Mouse (Mus musculus): ENCODE measurements around the gene Lhx9.

The Lhx9 gene

GRCm38 (mm10) chr1:138839809-138840430, 8.5 kb downstream of the Lhx9 start:
- DNase-seq (ENCODE audit: low read depth, low spot score) = no peak

GRCm38 (mm10) chr1:138839291-138839690, 9.1 kb downstream of the Lhx9 start:
- DNase-seq (ENCODE audit: low read depth, low spot score) = no peak

DNA sequence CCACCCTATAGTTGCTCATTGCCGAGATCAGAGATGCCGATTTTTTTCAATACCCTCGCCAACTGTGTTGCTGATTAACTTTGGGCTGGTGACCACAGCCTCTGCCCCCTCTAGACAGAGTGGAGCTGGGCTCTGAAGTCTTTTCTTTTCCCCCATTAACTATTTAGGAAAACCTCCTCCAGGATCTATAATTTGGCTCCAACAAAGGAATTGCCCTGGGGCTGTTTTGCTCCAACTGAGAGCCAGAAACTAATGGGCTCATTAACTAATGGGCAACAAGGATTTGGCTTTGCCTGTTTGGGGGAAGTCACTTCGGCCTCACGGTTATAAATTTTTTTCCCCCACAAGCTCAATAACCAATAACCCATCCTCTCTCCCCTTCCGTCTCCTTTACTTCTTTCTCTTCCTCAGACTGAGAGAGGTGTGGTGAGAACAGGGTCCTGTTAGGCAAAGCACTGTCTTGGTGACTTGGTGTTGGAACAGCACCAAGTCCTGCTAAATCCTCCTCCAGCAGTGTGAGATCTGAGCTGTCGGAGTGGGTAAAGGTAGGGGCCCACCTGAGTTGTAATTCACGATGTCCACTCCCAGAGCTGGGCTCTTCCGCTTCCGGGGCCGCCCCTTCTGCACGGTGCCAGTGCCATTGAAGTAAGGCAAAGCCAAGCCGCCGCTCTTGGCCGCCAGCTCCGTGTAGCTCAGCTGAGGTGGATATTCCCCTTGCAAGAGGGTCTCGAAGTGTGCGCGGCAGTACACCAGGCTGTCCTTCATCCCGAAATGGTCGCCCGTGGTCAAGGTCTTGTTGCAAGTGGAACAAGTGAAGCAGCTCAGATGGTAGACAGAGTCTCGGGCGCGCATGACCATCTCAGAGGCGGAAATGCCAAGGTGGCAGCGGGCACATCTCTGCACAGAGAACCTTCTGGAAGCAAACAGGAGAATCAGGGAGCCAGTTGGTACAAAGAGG, 10.3 kb downstream of the Lhx9 start:
- DNase-seq (ENCODE audit: low read depth, low spot score) = no peak

- no peak for DNase-seq (ENCODE audit: low read depth, low spot score)
Measured at GRCm38 (mm10) chr1:138835355-138835900, 12.9 kb downstream of the Lhx9 start.

DNA sequence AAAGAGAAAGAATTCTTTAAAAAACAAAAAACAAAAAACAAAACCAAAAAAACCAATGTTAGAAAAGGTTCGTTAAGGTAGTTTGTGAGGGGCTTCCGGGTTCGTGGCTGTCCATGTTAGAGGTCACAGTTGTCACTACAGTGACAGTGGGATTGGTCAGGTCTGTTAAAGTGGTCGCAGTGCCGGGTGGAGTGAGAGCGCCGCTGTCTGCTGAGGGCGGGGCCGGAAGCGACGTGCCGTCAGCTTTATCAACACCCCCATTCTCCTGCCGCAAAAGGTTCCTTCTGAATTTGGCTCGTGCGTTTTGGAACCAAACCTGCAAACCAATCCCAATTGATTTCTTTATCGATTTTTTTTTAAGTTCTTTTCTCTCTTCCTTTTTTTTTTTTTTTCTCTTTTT, 17.1 kb downstream of the Lhx9 start:
- DNase-seq (ENCODE audit: low read depth, low spot score) = no peak

GRCm38 (mm10) chr1:138826841-138827240, 21.5 kb downstream of the Lhx9 start:
- DNase-seq (ENCODE audit: low read depth, low spot score) = no peak

- DNase-seq (ENCODE audit: low read depth, low spot score) = no peak
Measured at GRCm38 (mm10) chr1:138822985-138823322, 25.4 kb downstream of the Lhx9 start.

DNA sequence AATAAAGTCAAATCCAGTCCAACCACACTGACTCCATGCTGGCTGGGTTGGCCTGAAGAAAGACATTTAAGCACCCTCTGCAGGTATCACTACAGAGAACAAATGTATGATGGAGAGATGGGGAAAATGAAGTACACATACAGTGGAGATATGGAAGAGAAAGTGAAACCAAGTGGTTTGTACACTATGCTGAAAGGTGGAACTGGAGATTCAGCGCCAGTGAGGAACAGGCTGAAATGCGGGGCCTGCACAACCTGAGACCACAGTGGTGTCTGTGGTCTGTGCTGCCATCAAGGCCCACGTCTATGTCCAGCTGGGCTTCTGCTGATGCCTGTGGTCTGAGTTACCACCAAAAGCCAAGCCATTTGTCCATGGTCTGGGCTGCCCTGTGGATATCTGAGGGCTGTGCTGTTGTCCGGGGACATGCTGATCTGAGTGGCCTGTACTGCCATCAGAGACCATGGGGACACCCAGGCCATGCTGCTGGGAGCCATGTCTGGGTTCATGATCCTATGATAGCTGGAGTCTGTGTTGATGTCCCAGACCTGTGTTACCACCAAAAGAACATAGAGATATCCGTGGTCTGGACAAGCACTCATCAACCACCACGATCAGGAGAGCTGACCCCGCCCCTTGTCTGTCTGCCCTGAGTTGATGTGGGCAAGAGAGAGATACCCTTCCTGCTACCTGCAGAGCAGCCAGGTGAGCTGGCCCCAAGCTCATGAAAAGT, 26.0 kb downstream of the Lhx9 start:
- no peak for DNase-seq (ENCODE audit: low read depth, low spot score)

- no peak for DNase-seq (ENCODE audit: low read depth, low spot score)
Measured at GRCm38 (mm10) chr1:138801732-138802131, 46.6 kb downstream of the Lhx9 start.

GRCm38 (mm10) chr1:138801296-138801695, 47.1 kb downstream of the Lhx9 start:
- DNase-seq (ENCODE audit: low read depth, low spot score) = peak; percentile 20

GRCm38 (mm10) chr1:138799692-138800314, 48.6 kb downstream of the Lhx9 start:
- no peak for DNase-seq (ENCODE audit: low read depth, low spot score)

- no peak for DNase-seq (ENCODE audit: low read depth, low spot score)
Measured at GRCm38 (mm10) chr1:138798110-138798509, 50.3 kb downstream of the Lhx9 start.

GRCm38 (mm10) chr1:138785856-138786255, 62.5 kb downstream of the Lhx9 start:
- DNase-seq (ENCODE audit: low read depth, low spot score) = no peak

DNA sequence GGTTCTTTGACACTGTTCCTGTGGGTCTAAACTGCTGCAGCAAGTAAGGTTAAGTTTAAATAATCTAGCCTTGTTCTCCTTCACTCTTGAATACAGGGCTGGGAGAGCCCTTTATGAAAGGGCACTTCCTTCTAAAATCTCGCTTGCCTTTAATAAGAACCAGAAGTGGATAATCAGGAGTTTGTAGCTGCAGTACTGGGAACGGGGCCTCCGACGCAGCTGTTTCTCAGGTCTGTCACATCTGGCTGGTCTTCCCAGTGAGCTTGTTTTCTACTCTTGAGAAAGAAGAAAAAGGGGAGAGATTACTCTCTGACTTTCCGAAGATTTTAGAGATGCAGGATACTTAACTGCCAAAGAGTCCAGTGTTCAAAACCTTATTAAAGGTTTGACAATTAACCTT, 64.4 kb downstream of the Lhx9 start:
- DNase-seq (ENCODE audit: low read depth, low spot score) = no peak
